Mouse (Mus musculus) ES-E14 (cell line): ENCODE results near the gene Urgcp. TPM values are rescaled to one million over a fixed set of nuclear protein-coding genes. Genes with fewer than 3 reads are reported as not detected.

Source experiments
- DNase-seq: peaks from one replicate; pipeline ENCODE4 v3.0.0-alpha.2; 2013; ENCODE audit warnings: low read depth, low spot score
- H3K27ac ChIP-seq: 2 replicates; pipeline ENCODE4 v1.5.1; 2012; ENCODE audit warnings: low read depth, mild to moderate bottlenecking, low read length, moderate library complexity, mixed read lengths; ENCODE audit not compliant: poor library complexity, insufficient read depth, severe bottlenecking
- H3K36me3 ChIP-seq: 2 replicates; pipeline ENCODE4 v1.6.1; 2012; ENCODE audit warnings: mild to moderate bottlenecking, low read length, moderate library complexity, mixed read lengths; ENCODE audit not compliant: control insufficient read depth, poor library complexity, insufficient read depth, severe bottlenecking
- H3K4me1 ChIP-seq, 2 experiments: fragments of 150-350 bp in 1 of 2; sonication (generic) in 1 of 2; 2 replicates each; pipeline ENCODE4 v1.6.1; 2012; ENCODE audit warnings: low read length in 2 of 2, mild to moderate bottlenecking in 1 of 2, mixed read lengths in 1 of 2; ENCODE audit not compliant: control insufficient read depth in 2 of 2, insufficient read depth in 2 of 2, poor library complexity in 1 of 2
- H3K4me3 ChIP-seq, 2 experiments: fragments of 150-350 bp in 1 of 2; sonication (generic) in 1 of 2; 2 replicates each; pipeline ENCODE4 v1.5.1; 2012; ENCODE audit warnings: low read length in 2 of 2, low read depth in 1 of 2, mild to moderate bottlenecking in 1 of 2, mixed read lengths in 1 of 2; ENCODE audit not compliant: insufficient read depth in 1 of 2, poor library complexity in 1 of 2, severe bottlenecking in 1 of 2
- H3K9ac ChIP-seq: 2 replicates; pipeline ENCODE4 v1.6.1; 2012; ENCODE audit warnings: low read depth, mild to moderate bottlenecking, low read length, mixed read lengths; ENCODE audit not compliant: poor library complexity, insufficient read depth, severe bottlenecking
- H3K9me3 ChIP-seq: fragments of 150-350 bp; sonication (generic); 2 replicates; pipeline ENCODE4 v1.6.1; 2012; ENCODE audit warnings: low read depth, mild to moderate bottlenecking, low read length; ENCODE audit not compliant: control insufficient read depth, insufficient read depth
- CHD2 ChIP-seq: IDR thresholded peaks from 2 replicates; pipeline ENCODE4 v1.6.1; 2014; ENCODE audit warnings: mild to moderate bottlenecking, low read depth, low read length, inconsistent platforms
- HCFC1 ChIP-seq: IDR thresholded peaks from 2 replicates; pipeline ENCODE4 v1.6.1; 2012; ENCODE audit warnings: low read length, inconsistent platforms, borderline replicate concordance; ENCODE audit not compliant: insufficient read depth
- MAFK ChIP-seq: IDR thresholded peaks from 2 replicates; pipeline ENCODE4 v1.6.1; 2014; ENCODE audit warnings: mild to moderate bottlenecking, low read depth, low read length, inconsistent platforms; ENCODE audit not compliant: insufficient read depth
- ZC3H11A ChIP-seq: IDR thresholded peaks from 2 replicates; pipeline ENCODE4 v1.6.1; 2012; ENCODE audit warnings: low read depth, mild to moderate bottlenecking, inconsistent platforms, low read length, borderline replicate concordance
- ZNF384 ChIP-seq: IDR thresholded peaks from 2 replicates; pipeline ENCODE4 v1.6.1; 2012; ENCODE audit warnings: low read depth, low read length, inconsistent platforms
- in situ Hi-C, 2 experiments: fragments of 600-800 bp; cut with MboI; formaldehyde crosslinking; loops; one replicate each; pipeline ENCODE4 v1.15.1; 2025; ENCODE audit warnings: low sequenced_read_pairs in 2 of 2, inconsistent platforms in 1 of 2; ENCODE audit not compliant: unreplicated experiment in 2 of 2
- total RNA-seq: library from RNA; depleted of rRNA; stranded (reverse); fragments of 300-350 nt; gene quantifications from 2 replicates; pipeline ENCODE4 v1.2.3, GENCODE M21; 2012

Urgcp gene
- total RNA-seq, 1 experiment: 10.3 TPM

DNA sequence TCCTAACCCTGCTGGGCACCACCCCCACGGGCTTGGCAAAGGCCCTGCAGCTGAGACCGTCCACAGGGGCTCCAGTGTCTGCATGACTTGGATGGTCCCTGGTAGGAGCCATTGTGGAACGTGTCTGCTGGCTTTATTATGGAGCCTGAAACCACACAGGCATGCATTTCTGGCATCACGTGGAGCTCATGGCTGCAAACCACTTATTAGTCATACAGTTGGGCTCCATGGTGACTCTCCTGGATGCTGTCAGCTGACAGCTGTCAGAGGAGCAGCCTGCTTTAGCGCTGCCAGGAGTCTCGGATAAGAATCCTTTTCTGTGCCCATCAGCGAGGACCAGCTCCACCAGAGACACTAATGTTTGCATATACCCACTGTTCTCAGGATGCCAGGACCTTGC, 33.5 kb upstream of the Urgcp start:
- no peak overlapping the region for H3K9ac ChIP-seq
- no peaks in the 10 kb centered on the region for H3K9me3 ChIP-seq
- peaks cover 79% of the 10 kb centered on the region for H3K36me3 ChIP-seq
- peaks cover 0 to 7% of the 10 kb centered on the region in 2 experiments; a peak in 2 of 4 replicates for H3K4me1 ChIP-seq
- no peak for DNase-seq
- H3K4me3 ChIP-seq: no peak overlapping the region
- TF ChIP-seq ZC3H11A (no peak), ZNF384 (no peak), CHD2 (no peak), MAFK (no peak), HCFC1 (no peak)
- in situ Hi-C loops: no loop called here
- H3K27ac ChIP-seq: no peak overlapping the region

DNA sequence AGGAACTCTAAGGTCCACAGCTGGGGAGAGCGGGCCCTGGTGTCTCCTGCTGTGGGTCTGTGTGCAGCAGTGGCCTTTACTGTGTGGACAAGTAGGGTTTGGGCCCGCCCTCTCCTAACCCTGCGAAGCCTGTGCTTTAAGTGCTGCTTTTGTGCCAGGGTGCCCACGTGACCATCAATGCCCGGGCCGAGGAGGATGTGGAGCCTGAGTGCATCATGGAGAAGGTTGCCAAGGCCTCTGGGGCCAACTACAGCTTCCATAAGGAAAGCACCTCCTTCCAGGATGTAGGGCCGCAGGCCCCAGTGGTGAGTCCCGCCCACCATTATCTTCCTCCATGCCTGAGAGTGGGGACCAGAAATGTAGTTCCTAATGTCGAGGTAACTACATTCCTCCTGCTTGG, 33.1 kb upstream of the Urgcp start:
- Histone ChIP-seq H3K27ac (no peak overlapping the region), H3K36me3 (peaks cover 74% of the 10 kb centered on the region), H3K4me3 (no peak overlapping the region), H3K4me1 (peaks cover 0 to 7% of the 10 kb centered on the region in 2 experiments; a peak in 2 of 4 replicates), H3K9ac (no peak overlapping the region), H3K9me3 (no peaks in the 10 kb centered on the region)
- no peak for DNase-seq
- TF ChIP-seq MAFK: no peak
- no peak for TF ChIP-seq ZNF384
- no peak for TF ChIP-seq HCFC1
- no peak for TF ChIP-seq ZC3H11A
- TF ChIP-seq CHD2: no peak
- in situ Hi-C loops: no loop called here

DNA sequence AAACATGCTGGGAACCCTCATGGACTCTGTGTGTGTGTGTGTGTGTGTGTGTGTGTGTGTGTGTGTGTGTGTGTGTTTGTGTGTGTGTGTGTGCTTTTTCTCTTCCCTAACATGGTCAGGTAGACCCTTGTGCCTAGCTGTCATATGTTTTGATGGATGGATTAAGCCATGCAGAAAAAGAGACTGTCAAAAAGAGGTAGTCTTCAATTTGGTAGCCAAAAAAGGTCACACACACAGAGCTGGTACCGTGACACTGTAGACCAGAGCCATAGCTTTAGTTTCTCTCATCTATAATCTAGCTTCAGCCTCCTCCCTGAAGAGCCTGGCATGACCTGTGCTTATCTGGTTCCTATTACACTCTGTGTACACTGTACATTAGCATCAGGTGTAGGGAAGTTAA, 28.3 kb upstream of the Urgcp start:
- no peak overlapping the region for H3K4me3 ChIP-seq
- H3K9ac ChIP-seq: no peak overlapping the region
- DNase-seq: no peak
- H3K4me1 ChIP-seq: peaks cover 0 to 5% of the 10 kb centered on the region in 2 experiments; a peak in 1 of 4 replicates
- TF ChIP-seq CHD2 (no peak), MAFK (no peak), ZNF384 (no peak), HCFC1 (no peak), ZC3H11A (no peak)
- in situ Hi-C loops: no loop called here
- H3K27ac ChIP-seq: no peak overlapping the region
- H3K9me3 ChIP-seq: no peaks in the 10 kb centered on the region
- peaks cover 39% of the 10 kb centered on the region for H3K36me3 ChIP-seq

DNA sequence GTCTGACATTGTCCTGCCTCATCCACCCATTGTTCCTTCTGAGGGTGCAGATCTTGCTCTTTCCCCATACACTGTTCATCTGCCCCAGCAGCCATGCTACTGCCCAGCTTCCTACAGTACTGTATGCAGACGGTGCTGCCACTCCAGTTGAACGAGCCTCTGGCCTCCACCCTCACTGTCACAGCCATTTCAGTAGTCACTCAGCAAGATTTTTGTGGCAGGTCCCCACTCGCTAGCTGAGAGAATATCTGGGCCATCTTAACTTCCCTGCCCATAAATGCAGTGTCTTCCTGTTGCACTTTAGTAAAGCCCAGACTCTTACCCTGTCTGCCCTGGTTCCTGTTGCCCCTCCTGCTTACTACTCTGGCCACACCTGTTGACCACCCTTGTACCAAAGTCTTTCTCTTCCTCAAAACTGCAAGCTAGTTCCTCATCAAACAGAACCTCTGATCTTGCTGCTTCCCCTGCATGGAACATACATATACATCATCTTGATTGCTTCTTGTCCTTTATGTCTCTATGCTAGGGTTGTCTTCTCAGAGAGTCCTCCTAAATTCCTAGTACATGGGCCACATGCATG, 27.7 kb upstream of the Urgcp start:
- Histone ChIP-seq H3K27ac (no peak overlapping the region), H3K4me3 (no peak overlapping the region), H3K9ac (peak overlapping the region; percentile 81; the same call in 1 of the 2 replicates), H3K9me3 (no peaks in the 10 kb centered on the region), H3K36me3 (peaks cover 34% of the 10 kb centered on the region), H3K4me1 (peaks cover 0 to 5% of the 10 kb centered on the region in 2 experiments; a peak in 1 of 4 replicates)
- no peak for DNase-seq
- in situ Hi-C loops: no loop called here
- TF ChIP-seq HCFC1 (no peak), ZNF384 (no peak), ZC3H11A (no peak), MAFK (no peak), CHD2 (no peak)
